Mouse (Mus musculus) bone marrow macrophage, adult 2 months (primary cell): Measurements from ENCODE around the gene Hoxd10.

Source experiments
- CTCF ChIP-seq: IDR thresholded peaks from 2 replicates; pipeline ENCODE4 v1.5.1; 2012; ENCODE audit warnings: low read depth, mild to moderate bottlenecking, low read length, moderate library complexity
- POLR2A ChIP-seq: IDR thresholded peaks from 2 replicates; pipeline ENCODE4 v1.6.1; 2012; ENCODE audit warnings: mild to moderate bottlenecking, low read depth, low read length, borderline replicate concordance

- TF ChIP-seq POLR2A (no peak), CTCF (no peak)
Observed at GRCm38 (mm10) chr2:74737578-74738070, 45.9 kb downstream of the Hoxd10 start.
